Mouse (Mus musculus) intestine, embryonic 14.5 days (tissue): ENCODE measurements around the gene R3hdm4. TPM values are rescaled to one million over a fixed set of nuclear protein-coding genes. Genes with fewer than 3 reads are reported as not detected.
A peak's percentile ranks its signal among the peaks of the same experiment; 100 is the strongest.

Experiments
- ATAC-seq: fragments of 200-750 bp; cut with Nextera tagmentation; replicated peaks from 2 replicates; pipeline ENCODE4 v1.8.0; 2017; ENCODE audit warnings: low read depth, moderate number of reproducible peaks, moderate TSS enrichment, moderate library complexity; ENCODE audit not compliant: low FRiP score, low TSS enrichment
- DNase-seq: peaks from one replicate; pipeline ENCODE4 v3.0.0-alpha.2; 2018; ENCODE audit warnings: low spot score
- H3K27ac ChIP-seq: fragments of 300-500 bp; sonication (generic); 2 replicates; pipeline ENCODE4 v1.5.1; 2014; ENCODE audit warnings: low read depth, mild to moderate bottlenecking, control low read depth
- H3K27me3 ChIP-seq: fragments of 300-500 bp; sonication (generic); replicated peaks from 2 replicates; pipeline ENCODE4 v1.6.1; 2014; ENCODE audit warnings: low read length, control low read depth; ENCODE audit not compliant: control insufficient read depth, insufficient read depth
- H3K36me3 ChIP-seq: fragments of 300-500 bp; sonication (generic); 2 replicates; pipeline ENCODE4 v1.6.1; 2014; ENCODE audit warnings: low read length, control low read depth; ENCODE audit not compliant: control insufficient read depth, insufficient read depth
- H3K4me1 ChIP-seq: fragments of 300-500 bp; sonication (generic); replicated peaks from 2 replicates; pipeline ENCODE4 v1.6.1; 2014; ENCODE audit warnings: low read length, control low read depth, mixed read lengths; ENCODE audit not compliant: control insufficient read depth, insufficient read depth
- H3K4me2 ChIP-seq: fragments of 300-500 bp; sonication (generic); 2 replicates; pipeline ENCODE4 v1.6.1; 2014; ENCODE audit warnings: low read length
- H3K4me3 ChIP-seq: fragments of 300-500 bp; sonication (generic); 2 replicates; pipeline ENCODE4 v1.5.1; 2014; ENCODE audit warnings: low read depth, low read length, control low read depth, mixed read lengths
- H3K9ac ChIP-seq: fragments of 300-500 bp; sonication (generic); 2 replicates; pipeline ENCODE4 v1.6.1; 2014; ENCODE audit warnings: mild to moderate bottlenecking, low read length
- H3K9me3 ChIP-seq: fragments of 300-500 bp; sonication (generic); 2 replicates; pipeline ENCODE4 v1.6.1; 2016; ENCODE audit warnings: low read length, control low read depth; ENCODE audit not compliant: control insufficient read depth
- WGBS: fragments of 180-500 bp; shearing (Covaris S2); extraction: QIAGEN DNeasy Blood & Tissue Kit; methylation state at CpG from one replicate; pipeline ENCODE4 v1.1.7; 2014; 5-methylcytosine and 5-hydroxymethylcytosine counted together
- polyA plus RNA-seq: library from polyadenylated mRNA; unstranded; fragments of >200 nt; fragmentation: Nextera tagmentation; extraction: Ambion mirVana; gene quantifications from 2 replicates; pipeline ENCODE4 v1.2.1, GENCODE M21; 2014

R3hdm4 gene
- polyA plus RNA-seq, 1 experiment from 2014 or later: 122 TPM

DNA sequence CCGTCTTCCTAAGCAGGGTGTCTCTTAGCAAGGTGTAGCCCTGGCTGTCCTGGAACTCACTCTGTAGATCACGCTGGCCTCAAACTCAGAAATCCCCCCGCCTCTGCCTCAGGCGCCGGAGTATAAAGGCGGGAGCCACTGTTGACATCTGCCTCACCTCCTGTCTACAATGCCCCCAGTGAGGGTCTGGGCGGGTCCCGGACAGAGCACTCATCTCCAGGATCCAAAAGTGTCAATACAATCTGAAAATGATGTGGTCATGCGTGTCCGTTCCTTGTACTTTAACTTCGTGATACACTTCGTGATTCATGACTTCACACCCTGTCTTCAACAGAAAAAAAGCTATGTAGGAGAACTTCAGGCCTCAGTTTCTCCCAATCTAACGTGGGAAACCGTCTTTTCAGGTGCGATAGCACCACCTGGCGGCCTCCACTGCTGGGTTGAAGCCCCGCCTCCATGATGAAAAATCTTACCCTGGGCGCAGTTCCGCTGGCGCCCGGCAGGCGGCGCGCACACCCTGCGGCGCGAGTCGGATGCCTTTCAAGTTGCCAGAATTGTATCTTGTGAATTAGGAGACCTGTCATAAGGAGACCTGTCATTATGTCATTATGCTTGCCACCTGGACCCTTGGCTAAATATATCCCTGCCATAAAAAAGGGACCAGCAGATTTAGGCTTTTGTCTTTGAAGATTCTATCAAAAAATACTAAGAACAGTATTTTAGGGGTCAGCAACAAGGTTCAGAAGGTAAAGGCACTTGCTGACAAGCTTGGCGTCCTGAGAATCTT is 4.2 kb upstream of the R3hdm4 start:
- Histone ChIP-seq H3K27ac (no peak overlapping the region), H3K4me2 (peak overlapping the region; percentile 88), H3K27me3 (peaks cover 29% of the 10 kb centered on the region), H3K36me3 (no peaks in the 10 kb centered on the region), H3K9me3 (no peaks in the 10 kb centered on the region), H3K9ac (no peak overlapping the region), H3K4me1 (peaks cover 27% of the 10 kb centered on the region), H3K4me3 (no peak overlapping the region; the same call in 1 of the 2 replicates)
- ATAC-seq (no peak), DNase-seq (peak; percentile 96)
- WGBS: 12% methylated on average over 29 of the region's 29 CpGs

DNA sequence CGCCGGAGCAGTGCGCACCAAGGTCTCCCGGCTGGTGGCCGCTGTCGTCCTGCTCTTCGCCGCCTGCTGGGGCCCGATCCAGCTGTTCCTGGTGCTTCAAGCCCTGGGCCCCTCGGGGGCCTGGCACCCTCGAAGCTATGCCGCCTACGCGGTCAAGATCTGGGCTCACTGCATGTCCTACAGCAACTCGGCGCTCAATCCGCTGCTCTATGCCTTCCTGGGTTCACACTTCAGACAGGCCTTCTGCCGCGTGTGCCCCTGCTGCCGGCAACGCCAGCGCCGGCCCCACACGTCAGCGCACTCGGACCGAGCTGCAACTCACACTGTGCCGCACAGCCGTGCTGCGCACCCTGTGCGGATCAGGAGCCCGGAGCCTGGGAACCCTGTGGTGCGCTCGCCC is 564 bp upstream of the R3hdm4 start:
- peak overlapping the region; percentile 24 for H3K4me3 ChIP-seq
- H3K27me3 ChIP-seq: peaks cover 57% of the 10 kb centered on the region
- H3K4me1 ChIP-seq: peaks cover 32% of the 10 kb centered on the region
- DNase-seq (peak; percentile 74), ATAC-seq (no peak)
- peak overlapping the region; percentile 47 for H3K4me2 ChIP-seq
- H3K36me3 ChIP-seq: no peaks in the 10 kb centered on the region
- H3K9me3 ChIP-seq: no peaks in the 10 kb centered on the region
- 2% methylated on average over 34 of the region's 34 CpGs for whole genome bisulfite sequencing
- H3K9ac ChIP-seq: peak overlapping the region; percentile 21; the same call in 1 of the 2 replicates
- H3K27ac ChIP-seq: no peak overlapping the region

DNA sequence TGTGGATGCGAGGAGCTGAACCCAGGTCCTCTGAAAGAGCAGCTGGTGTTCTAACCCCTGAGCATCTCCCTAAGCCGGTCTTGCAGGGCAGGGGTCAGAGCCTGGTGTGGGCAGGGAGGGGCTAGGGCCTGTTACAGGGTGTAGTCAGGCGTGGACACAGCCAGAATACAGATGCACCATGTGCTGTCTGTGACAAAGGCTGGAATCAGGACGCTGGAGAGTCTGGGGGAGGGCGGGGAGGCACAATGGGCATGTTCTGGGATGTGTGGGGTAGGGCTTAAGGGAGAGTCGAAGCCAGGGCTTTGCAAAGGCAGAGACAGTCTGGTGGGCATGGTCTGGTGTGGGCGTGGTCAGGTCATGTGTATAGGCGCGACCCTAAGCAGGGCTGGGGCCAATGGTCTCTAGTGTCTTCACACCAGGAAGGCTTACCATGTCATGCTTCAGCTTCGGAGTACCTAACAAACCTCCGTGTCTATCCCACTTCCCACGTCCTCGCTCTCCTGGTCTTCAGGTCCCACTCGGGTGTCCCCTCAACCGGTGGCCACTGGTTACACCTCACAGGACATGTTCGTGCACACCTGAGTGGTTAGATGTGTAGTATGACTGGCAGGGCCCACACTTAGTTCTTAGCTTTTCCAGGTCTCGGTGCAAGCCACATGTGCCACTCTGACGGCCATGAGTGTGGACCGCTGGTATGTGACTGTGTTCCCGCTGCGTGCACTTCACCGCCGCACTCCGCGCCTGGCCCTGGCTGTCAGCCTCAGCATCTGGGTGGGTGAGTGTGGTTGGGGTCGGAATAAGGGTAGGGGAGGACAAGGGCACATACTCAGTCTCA is 735 bp downstream of the R3hdm4 start:
- Histone ChIP-seq H3K36me3 (no peaks in the 10 kb centered on the region), H3K9ac (no peak overlapping the region), H3K4me1 (peaks cover 32% of the 10 kb centered on the region), H3K27me3 (peaks cover 57% of the 10 kb centered on the region), H3K27ac (no peak overlapping the region), H3K9me3 (no peaks in the 10 kb centered on the region), H3K4me3 (no peak overlapping the region), H3K4me2 (no peak overlapping the region)
- DNase-seq: peak; percentile 61
- ATAC-seq: no peak
- WGBS: 27% methylated on average over 26 of the region's 26 CpGs

DNA sequence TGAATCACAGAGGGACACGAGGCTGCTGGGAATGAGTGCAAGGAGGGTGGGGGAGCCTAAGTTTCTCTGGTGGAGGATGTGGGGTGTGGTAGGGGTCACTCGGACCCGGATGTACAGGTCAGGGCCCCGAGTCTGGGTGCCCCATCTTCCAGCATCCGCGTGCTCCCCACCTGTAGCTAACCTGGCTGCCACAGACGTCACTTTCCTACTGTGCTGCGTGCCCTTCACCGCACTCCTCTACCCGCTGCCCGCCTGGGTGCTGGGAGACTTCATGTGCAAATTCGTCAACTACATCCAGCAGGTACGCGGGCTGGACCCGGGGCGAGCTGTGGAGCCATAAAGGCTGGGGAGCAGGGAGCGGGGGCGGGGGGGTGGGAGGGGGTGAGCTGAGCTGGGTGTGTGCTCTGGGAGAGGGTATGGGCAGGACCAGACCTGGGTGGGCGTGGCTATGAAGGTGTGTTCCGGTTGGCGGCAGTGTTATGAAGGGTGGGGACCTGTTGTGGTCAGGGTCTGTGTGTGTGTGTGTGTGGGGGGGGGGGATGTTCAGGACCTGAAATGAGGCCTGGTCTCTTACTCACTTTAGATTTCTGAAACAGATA is 1.7 kb downstream of the R3hdm4 start:
- whole genome bisulfite sequencing: 3% methylated on average over 21 of the region's 21 CpGs
- ATAC-seq: no peak
- H3K4me1 ChIP-seq: peaks cover 41% of the 10 kb centered on the region

DNA sequence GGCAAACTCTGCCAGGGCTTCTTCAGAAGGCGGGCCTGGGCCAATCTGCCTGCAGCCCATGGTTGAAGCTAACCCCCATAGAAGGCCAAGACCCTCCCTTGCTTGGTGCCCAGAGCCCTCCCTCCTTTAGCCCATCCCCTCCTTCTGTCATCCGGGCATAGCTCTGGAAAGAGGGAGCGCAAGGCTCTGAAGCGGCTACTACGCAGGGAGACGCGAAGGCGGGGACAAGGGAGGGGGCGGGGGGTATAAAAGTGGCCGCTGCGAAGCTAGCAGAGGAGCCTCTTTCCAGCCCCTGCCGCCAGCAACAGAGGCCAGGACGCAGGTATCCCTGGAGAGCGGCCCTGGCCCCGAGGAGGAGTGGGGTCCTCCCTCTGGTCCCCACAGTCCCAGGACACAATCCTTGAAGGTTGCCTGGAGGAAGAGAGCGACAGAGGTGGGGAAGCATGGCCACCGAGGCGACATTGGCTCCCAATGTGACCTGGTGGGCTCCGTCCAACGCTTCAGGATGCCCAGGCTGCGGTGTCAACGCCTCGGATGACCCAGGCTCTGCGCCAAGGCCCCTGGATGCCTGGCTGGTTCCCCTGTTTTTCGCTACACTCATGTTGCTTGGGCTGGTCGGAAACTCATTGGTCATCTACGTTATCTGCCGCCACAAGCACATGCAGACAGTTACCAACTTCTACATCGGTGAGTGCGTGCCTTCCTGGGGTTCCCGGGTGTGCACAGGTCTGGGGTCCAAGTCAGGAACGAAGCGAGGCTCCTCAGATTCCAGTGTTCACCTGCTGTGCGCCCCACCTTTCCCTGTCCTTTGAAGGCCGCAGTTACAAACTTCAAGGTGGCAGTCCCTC is 2.6 kb downstream of the R3hdm4 start:
- Histone ChIP-seq H3K27ac (no peak overlapping the region), H3K9me3 (no peaks in the 10 kb centered on the region), H3K27me3 (peaks cover 57% of the 10 kb centered on the region), H3K4me3 (peak overlapping the region; percentile 15), H3K4me2 (peak overlapping the region; percentile 36), H3K9ac (0 out of 2 replicates have a peak overlapping the region, but pooled peaks have one; percentile 5), H3K4me1 (peaks cover 43% of the 10 kb centered on the region), H3K36me3 (no peaks in the 10 kb centered on the region)
- DNase-seq (no peak), ATAC-seq (no peak)
- 11% methylated on average over 35 of the region's 35 CpGs for WGBS

More for the DNA sequence above, 1.7 kb downstream of the R3hdm4 start:
- Histone ChIP-seq H3K9me3 (no peaks in the 10 kb centered on the region), H3K4me3 (peak overlapping the region; percentile 2; the same call in 1 of the 2 replicates), H3K9ac (no peak overlapping the region), H3K27ac (no peak overlapping the region), H3K27me3 (peaks cover 57% of the 10 kb centered on the region), H3K4me2 (peak overlapping the region; percentile 25), H3K36me3 (no peaks in the 10 kb centered on the region)
- peak; percentile 56 for DNase-seq

DNA sequence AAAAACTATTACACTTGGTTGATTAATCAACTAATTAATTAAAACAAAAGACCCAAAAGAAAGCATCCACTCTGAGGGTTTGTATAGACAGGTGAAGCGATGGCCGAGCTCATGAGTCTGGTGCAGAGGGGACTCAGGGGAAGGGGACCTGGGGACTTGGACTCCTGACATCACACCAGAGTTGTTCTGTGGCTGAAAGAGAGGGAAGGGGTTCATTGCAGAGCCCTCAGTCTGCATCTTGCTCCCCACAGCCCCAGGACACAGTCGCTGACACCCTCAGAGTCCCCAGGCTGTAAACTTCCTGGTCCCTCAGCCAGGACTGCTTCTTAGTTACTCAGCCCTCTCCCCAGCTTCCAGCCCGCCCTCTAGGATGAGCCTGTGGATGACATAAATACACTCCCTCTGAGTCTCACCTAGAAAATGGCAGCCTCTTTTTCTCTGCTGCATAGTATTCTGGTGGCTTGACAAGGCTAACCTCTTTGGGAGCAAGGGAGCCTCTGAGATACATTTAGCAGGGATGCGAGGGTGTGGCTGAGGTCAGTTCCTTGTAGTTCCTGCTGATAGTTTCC is 3.4 kb downstream of the R3hdm4 start:
- peak overlapping the region; percentile 85 for H3K4me2 ChIP-seq
- no peak overlapping the region for H3K27ac ChIP-seq
- no peak for DNase-seq
- peaks cover 43% of the 10 kb centered on the region for H3K4me1 ChIP-seq
- ATAC-seq: no peak
- no peaks in the 10 kb centered on the region for H3K9me3 ChIP-seq
- no peak overlapping the region for H3K9ac ChIP-seq
- H3K27me3 ChIP-seq: peaks cover 52% of the 10 kb centered on the region
- no peaks in the 10 kb centered on the region for H3K36me3 ChIP-seq
- H3K4me3 ChIP-seq: peak overlapping the region; percentile 61
- 67% methylated on average over 5 of the region's 5 CpGs for WGBS

DNA sequence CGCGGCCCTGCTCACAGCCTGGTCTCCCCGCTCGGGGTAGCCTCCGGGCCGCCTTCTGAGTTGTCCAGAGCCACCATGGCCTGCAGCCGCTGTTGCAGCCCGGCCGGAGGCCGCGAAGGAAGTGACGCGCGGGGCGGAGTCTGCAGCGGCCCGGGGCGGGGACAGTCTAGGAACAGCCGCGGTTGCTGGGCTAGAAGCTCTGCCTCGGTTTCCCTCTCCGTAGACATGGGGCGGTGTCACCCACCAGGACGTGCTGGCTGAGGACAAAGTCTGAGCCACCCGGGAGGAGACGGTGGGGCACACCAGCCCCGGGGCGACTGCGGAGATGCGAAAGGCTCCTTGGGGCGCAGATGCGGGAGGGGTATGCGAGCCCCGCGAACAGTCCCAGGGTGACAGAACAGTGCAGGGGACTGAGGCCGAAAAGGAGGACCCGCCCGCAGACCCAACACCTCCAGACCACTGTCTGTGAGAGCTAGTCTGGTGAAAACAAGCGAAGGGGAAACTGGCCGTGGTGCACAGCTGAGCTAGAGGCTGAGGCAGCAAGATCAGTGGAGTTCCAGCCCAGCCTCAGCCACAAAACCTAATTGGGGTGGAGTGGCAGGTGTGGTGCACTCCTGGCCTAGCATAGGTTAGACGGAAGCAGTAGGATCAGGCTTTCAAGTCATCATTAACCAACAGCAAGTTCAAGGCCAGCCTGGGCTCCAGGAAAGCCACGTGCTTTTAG is 4.0 kb downstream of the R3hdm4 start, which contains the start of gene Kiss1r:
Gene Kiss1r (plus strand): TSS at position 164 of the 724 bp plus-strand sequence.
- peak; percentile 79 for ATAC-seq
- H3K36me3 ChIP-seq: peaks cover 5% of the 10 kb centered on the region
- H3K27ac ChIP-seq: peak within 1 kb of the TSS; percentile 12
- H3K9me3 ChIP-seq: no peaks in the 10 kb centered on the region
- DNase-seq: peak; percentile 94
- peak within 1 kb of the TSS; percentile 85 for H3K4me2 ChIP-seq
- peaks cover 45% of the 10 kb centered on the region for H3K27me3 ChIP-seq
- WGBS: 2% methylated on average over 42 of the region's 42 CpGs
- peaks cover 43% of the 10 kb centered on the region for H3K4me1 ChIP-seq
- H3K4me3 ChIP-seq: peak within 1 kb of the TSS; percentile 61
- peak within 1 kb of the TSS; percentile 87 for H3K9ac ChIP-seq
